Mouse (Mus musculus) layer of hippocampus, postnatal 10 days (tissue): ENCODE data around the gene Olfr316. TPM values are rescaled to one million over a fixed set of nuclear protein-coding genes. Genes with fewer than 3 reads are reported as not detected.
"Not testable (repeated sequence)": the region's sequence is repeated elsewhere in the genome, so short reads cannot be mapped to it uniquely, and the experiment has no call there.

Experiments used
- DNase-seq, 2 experiments: peaks; one replicate each; pipeline ENCODE4 v3.0.0; 2021; ENCODE audit warnings: low spot score in 2 of 2
- long read RNA-seq: library from polyadenylated mRNA; stranded (forward); transcript quantifications from one replicate; pipeline ENCODE4 v2.0.0, GENCODE M21; 2023
- total RNA-seq, 2 experiments: library from RNA; stranded (reverse); gene quantifications; 2 replicates each; pipeline ENCODE4 v1.2.3; 2021

Gene Olfr316
- total RNA-seq, result under 1 TPM; 0.25 to 0.32 TPM
- long read RNA-seq, result 0 reads

- no peak for DNase-seq
Observed at GRCm38 (mm10) chr11:58752434-58752833, at the start of gene Olfr316. Gene Olfr316, plus strand, starts transcription at chr11:58752734.

- DNase-seq, result no peak
Observed at GRCm38 (mm10) chr11:58709086-58709485, 43.4 kb upstream of the Olfr316 start.

GRCm38 (mm10) chr11:58717723-58718122 is 34.8 kb upstream of the Olfr316 start:
- DNase-seq, result not testable (repeated sequence)

GRCm38 (mm10) chr11:58719701-58720100 is 32.8 kb upstream of the Olfr316 start:
- DNase-seq, result no peak

- DNase-seq, result no peak
Observed at GRCm38 (mm10) chr11:58723914-58724313, 28.6 kb upstream of the Olfr316 start, which contains the start of gene Olfr318. Gene Olfr318, minus strand, starts transcription at chr11:58724014.

GRCm38 (mm10) chr11:58727896-58728650 is 24.5 kb upstream of the Olfr316 start:
- not testable (repeated sequence) for DNase-seq

GRCm38 (mm10) chr11:58733372-58733771 is 19.2 kb upstream of the Olfr316 start:
- peak; percentile 39 to 45 for DNase-seq

- DNase-seq, result no peak
Observed at GRCm38 (mm10) chr11:58738792-58739262, 13.7 kb upstream of the Olfr316 start, which contains the start of gene Olfr317. Gene Olfr317, minus strand, starts transcription at chr11:58739212.

GRCm38 (mm10) chr11:58751096-58751495 is 1.4 kb upstream of the Olfr316 start:
- DNase-seq, result peak in 1 of 2 experiments; percentile 16

- no peak for DNase-seq
Observed at GRCm38 (mm10) chr11:58772888-58773287, 20.4 kb downstream of the Olfr316 start, which contains the start of gene Olfr315. Gene Olfr315, plus strand, starts transcription at chr11:58773188.

GRCm38 (mm10) chr11:58782480-58783089 is 30.1 kb downstream of the Olfr316 start, which contains the start of gene Olfr314:
Gene Olfr314, plus strand, starts transcription at chr11:58782952.
- DNase-seq, result no peak

- DNase-seq, result no peak
Observed at GRCm38 (mm10) chr11:58784182-58784581, 31.6 kb downstream of the Olfr316 start.

- no peak for DNase-seq
Observed at GRCm38 (mm10) chr11:58787651-58788050, 35.1 kb downstream of the Olfr316 start.

- no peak for DNase-seq
Observed at GRCm38 (mm10) chr11:58788346-58788745, 35.8 kb downstream of the Olfr316 start.

GRCm38 (mm10) chr11:58789532-58789931 is 37.0 kb downstream of the Olfr316 start:
- no peak for DNase-seq

GRCm38 (mm10) chr11:58790053-58790452 is 37.5 kb downstream of the Olfr316 start:
- DNase-seq, result no peak

- no peak for DNase-seq
Observed at GRCm38 (mm10) chr11:58790646-58791045, 38.1 kb downstream of the Olfr316 start.

- no peak for DNase-seq
Observed at GRCm38 (mm10) chr11:58795856-58796255, 43.3 kb downstream of the Olfr316 start.

GRCm38 (mm10) chr11:58796850-58797249 is 44.3 kb downstream of the Olfr316 start:
- DNase-seq, result peak; percentile 69 to 71

- no peak for DNase-seq
Observed at GRCm38 (mm10) chr11:58799747-58800146, 47.2 kb downstream of the Olfr316 start.

GRCm38 (mm10) chr11:58801558-58802228 is 49.2 kb downstream of the Olfr316 start, which contains the start of gene Fam183b:
Gene Fam183b, minus strand, starts transcription at chr11:58801960.
- peak; percentile 48 to 65 for DNase-seq
